Mouse (Mus musculus) liver (tissue): ENCODE measurements around the gene Syvn1.

Experiments used
- DNase-seq: peaks from one replicate; pipeline ENCODE4 v3.0.0-alpha.2; 2020; ENCODE audit warnings: mixed read lengths

The Syvn1 gene

GRCm38 (mm10) chr19:6046294-6047153, at the start of gene Syvn1:
TSS of gene Syvn1 (plus strand) at chr19:6046576.
- DNase-seq, result peak; percentile 91

- DNase-seq, result peak; percentile 41
Observed at GRCm38 (mm10) chr19:5998180-5998579, 48.2 kb upstream of the Syvn1 start.

- no peak for DNase-seq
Observed at GRCm38 (mm10) chr19:5999969-6000368, 46.4 kb upstream of the Syvn1 start.

GRCm38 (mm10) chr19:6005541-6005940, 40.8 kb upstream of the Syvn1 start:
- DNase-seq, result no peak

GRCm38 (mm10) chr19:6007013-6007412, 39.4 kb upstream of the Syvn1 start:
- no peak for DNase-seq

- no peak for DNase-seq
Observed at GRCm38 (mm10) chr19:6009137-6009536, 37.2 kb upstream of the Syvn1 start.

- no peak for DNase-seq
Observed at GRCm38 (mm10) chr19:6013691-6014090, 32.7 kb upstream of the Syvn1 start.

- DNase-seq, result peak; percentile 94
Observed at GRCm38 (mm10) chr19:6014991-6015510, 31.3 kb upstream of the Syvn1 start.

- DNase-seq, result peak; percentile 82
Observed at GRCm38 (mm10) chr19:6015511-6016315, 30.7 kb upstream of the Syvn1 start, which contains the start of gene Capn1. TSS of gene Capn1 (minus strand) at chr19:6015897.

- DNase-seq, result no peak
Observed at GRCm38 (mm10) chr19:6016532-6016931, 29.8 kb upstream of the Syvn1 start.

GRCm38 (mm10) chr19:6018142-6019089, 28.0 kb upstream of the Syvn1 start:
- DNase-seq, result peak; percentile 94

GRCm38 (mm10) chr19:6020276-6020675, 26.1 kb upstream of the Syvn1 start:
- no peak for DNase-seq

GRCm38 (mm10) chr19:6023059-6023458, 23.3 kb upstream of the Syvn1 start:
- DNase-seq, result no peak

GRCm38 (mm10) chr19:6023930-6024329, 22.4 kb upstream of the Syvn1 start:
- DNase-seq, result no peak

GRCm38 (mm10) chr19:6028991-6029390, 17.4 kb upstream of the Syvn1 start:
- no peak for DNase-seq

- no peak for DNase-seq
Observed at GRCm38 (mm10) chr19:6029426-6029825, 16.9 kb upstream of the Syvn1 start.

- no peak for DNase-seq
Observed at GRCm38 (mm10) chr19:6030520-6031280, 15.7 kb upstream of the Syvn1 start.

- no peak for DNase-seq
Observed at GRCm38 (mm10) chr19:6035966-6036585, 10.3 kb upstream of the Syvn1 start.

- no peak for DNase-seq
Observed at GRCm38 (mm10) chr19:6037695-6038094, 8.7 kb upstream of the Syvn1 start.

- DNase-seq, result no peak
Observed at GRCm38 (mm10) chr19:6038326-6038725, 8.1 kb upstream of the Syvn1 start.

- DNase-seq, result no peak
Observed at GRCm38 (mm10) chr19:6040002-6040401, 6.4 kb upstream of the Syvn1 start.
